Mouse (Mus musculus) E14TG2a.4 (cell line): ENCODE measurements around the gene Stil.
A peak's percentile ranks its signal among the peaks of the same experiment; 100 is the strongest.

Source experiments
- H3K27me3 ChIP-seq: 2 replicates; pipeline ENCODE4 v1.6.1; 2014; ENCODE audit warnings: low read length, control low read depth; ENCODE audit not compliant: insufficient read depth
- H3K36me3 ChIP-seq: 2 replicates; pipeline ENCODE4 v1.6.1; 2014; ENCODE audit warnings: low read length, control low read depth; ENCODE audit not compliant: insufficient read depth
- H3K4me1 ChIP-seq: replicated peaks from 2 replicates; pipeline ENCODE4 v1.6.1; 2014; ENCODE audit warnings: low read depth, low read length, control low read depth
- H3K4me3 ChIP-seq: replicated peaks from 2 replicates; pipeline ENCODE4 v1.5.1; 2014; ENCODE audit warnings: mild to moderate bottlenecking, low read length
- H3K9me3 ChIP-seq: 2 replicates; pipeline ENCODE4 v1.6.1; 2014; ENCODE audit warnings: low read length, control low read depth
- CTCF ChIP-seq: conservative IDR thresholded peaks from 2 replicates; pipeline ENCODE4 v1.5.1; 2014; ENCODE audit warnings: low read length
- NANOG ChIP-seq: IDR thresholded peaks from 2 replicates; pipeline ENCODE4 v1.6.1; 2014; ENCODE audit warnings: borderline replicate concordance, low read length, mixed read lengths
- POU5F1 ChIP-seq: IDR thresholded peaks from 2 replicates; pipeline ENCODE4 v1.6.1; 2014; ENCODE audit warnings: low read length, borderline replicate concordance

The Stil gene

DNA sequence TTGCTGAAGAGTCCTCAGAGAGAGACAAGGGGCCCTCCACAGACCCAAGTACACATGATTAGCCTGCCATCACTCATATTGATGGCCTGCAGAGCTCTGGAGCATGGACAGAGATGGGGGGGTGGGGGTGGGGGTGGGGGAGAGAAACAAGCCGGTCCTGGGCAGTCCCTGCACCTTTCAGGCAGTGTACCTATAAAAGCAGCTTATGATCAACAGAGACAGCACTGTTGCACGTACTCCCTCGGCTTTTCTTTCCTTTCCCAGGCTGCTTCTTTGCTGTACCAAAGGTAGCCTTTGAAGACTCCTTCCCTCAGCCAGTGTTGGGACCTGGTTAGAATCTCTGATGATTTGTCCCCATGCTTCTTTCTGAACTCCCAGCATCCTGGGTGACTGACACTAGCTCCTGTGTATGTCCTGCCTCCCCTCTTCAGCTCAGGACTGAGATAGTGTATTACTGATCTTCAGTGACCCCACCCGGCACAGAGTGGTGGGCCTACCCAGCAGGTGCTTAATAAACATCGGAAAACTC, 79.9 kb downstream of the Stil start:
- Histone ChIP-seq H3K27me3 (peaks cover 12% of the 10 kb centered on the region), H3K4me3 (peak overlapping the region; percentile 35; the same call in 1 of the 2 replicates), H3K4me1 (peaks cover 28% of the 10 kb centered on the region)

DNA sequence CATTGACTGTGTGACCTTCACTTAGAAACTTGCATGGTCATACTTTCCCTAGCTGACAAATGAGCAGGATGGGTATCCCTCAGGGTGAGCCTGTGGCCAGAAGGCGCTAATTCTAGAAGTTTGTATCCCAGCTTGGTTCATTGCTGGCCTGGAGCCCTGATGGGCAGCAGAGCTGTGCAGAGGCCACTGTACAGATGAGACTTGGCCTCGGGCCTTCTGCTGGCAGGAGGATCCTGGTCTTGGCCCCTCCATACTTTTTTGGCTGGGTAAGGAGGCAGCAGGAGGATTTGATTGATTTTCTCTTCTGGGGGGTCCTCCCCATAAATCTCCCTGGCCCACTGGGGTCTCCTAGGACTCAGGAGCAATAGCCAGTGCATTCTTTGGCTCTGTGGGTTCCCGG, 83.1 kb downstream of the Stil start:
- Histone ChIP-seq H3K9me3 (no peaks in the 10 kb centered on the region), H3K36me3 (no peaks in the 10 kb centered on the region), H3K4me1 (peaks cover 19% of the 10 kb centered on the region), H3K4me3 (no peak overlapping the region), H3K27me3 (peaks cover 20% of the 10 kb centered on the region; the same call in 1 of the 2 replicates)
- no peak for TF ChIP-seq POU5F1
- TF ChIP-seq CTCF: no peak
- TF ChIP-seq NANOG: no peak

More for the DNA sequence above, 79.9 kb downstream of the Stil start:
- H3K36me3 ChIP-seq: no peaks in the 10 kb centered on the region
- TF ChIP-seq POU5F1 (no peak), NANOG (no peak), CTCF (no peak)
- no peaks in the 10 kb centered on the region for H3K9me3 ChIP-seq

DNA sequence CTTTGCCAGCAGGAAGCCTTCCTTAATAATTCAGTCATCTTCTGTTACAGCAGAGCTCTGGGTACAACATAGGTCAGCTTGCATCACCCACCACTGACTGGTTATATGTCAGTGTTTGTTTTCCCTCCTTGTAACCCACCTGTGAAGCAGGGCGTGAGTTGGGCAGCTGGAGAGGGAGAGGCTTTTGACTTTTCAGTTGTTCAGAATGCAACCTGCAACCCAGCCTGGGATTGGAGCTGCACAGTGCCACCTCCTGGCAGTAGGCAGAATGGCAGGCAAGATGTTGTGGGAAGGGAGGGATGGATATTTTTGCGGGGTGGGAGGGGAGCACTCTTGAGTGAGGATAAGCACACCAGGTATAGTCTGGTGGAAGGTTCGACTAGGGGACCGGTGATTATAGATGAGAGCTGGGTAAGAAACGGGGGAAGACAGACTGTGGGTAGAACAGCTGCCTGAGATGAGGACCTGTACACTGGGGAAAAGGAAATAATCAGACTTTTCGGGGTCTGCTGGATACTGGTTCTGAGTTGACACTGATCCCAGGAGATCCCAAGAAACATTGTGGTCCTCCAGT, 85.7 kb downstream of the Stil start:
- no peaks in the 10 kb centered on the region for H3K9me3 ChIP-seq
- TF ChIP-seq CTCF (peak; percentile 94), POU5F1 (no peak)
- peaks cover 13% of the 10 kb centered on the region for H3K4me1 ChIP-seq
- peaks cover 43% of the 10 kb centered on the region for H3K27me3 ChIP-seq
- H3K36me3 ChIP-seq: no peaks in the 10 kb centered on the region
- no peak overlapping the region for H3K4me3 ChIP-seq

- Histone ChIP-seq H3K27me3 (peaks cover 48% of the 10 kb centered on the region), H3K36me3 (no peaks in the 10 kb centered on the region), H3K4me1 (peaks cover 13% of the 10 kb centered on the region), H3K4me3 (no peak overlapping the region), H3K9me3 (no peaks in the 10 kb centered on the region)
- TF ChIP-seq NANOG (no peak), POU5F1 (no peak), CTCF (no peak)
Observed at GRCm38 (mm10) chr4:115086257-115086656, 86.3 kb downstream of the Stil start.

GRCm38 (mm10) chr4:115086763-115087415, 86.9 kb downstream of the Stil start:
- Histone ChIP-seq H3K9me3 (no peaks in the 10 kb centered on the region), H3K27me3 (peaks cover 50% of the 10 kb centered on the region), H3K4me3 (no peak overlapping the region), H3K36me3 (no peaks in the 10 kb centered on the region), H3K4me1 (peaks cover 13% of the 10 kb centered on the region)
- TF ChIP-seq POU5F1 (no peak), NANOG (no peak), CTCF (no peak)

- no peak within 1 kb of the TSS for H3K4me3 ChIP-seq
- TF ChIP-seq POU5F1 (no peak), NANOG (no peak), CTCF (no peak)
- H3K36me3 ChIP-seq: no peaks in the 10 kb centered on the region
- peaks cover 22% of the 10 kb centered on the region for H3K4me1 ChIP-seq
- no peaks in the 10 kb centered on the region for H3K9me3 ChIP-seq
- peaks cover 64% of the 10 kb centered on the region for H3K27me3 ChIP-seq
Observed at GRCm38 (mm10) chr4:115088611-115089338, 88.8 kb downstream of the Stil start, which contains the start of gene Pdzk1ip1. Pdzk1ip1 (plus strand) TSS chr4:115088708.

DNA sequence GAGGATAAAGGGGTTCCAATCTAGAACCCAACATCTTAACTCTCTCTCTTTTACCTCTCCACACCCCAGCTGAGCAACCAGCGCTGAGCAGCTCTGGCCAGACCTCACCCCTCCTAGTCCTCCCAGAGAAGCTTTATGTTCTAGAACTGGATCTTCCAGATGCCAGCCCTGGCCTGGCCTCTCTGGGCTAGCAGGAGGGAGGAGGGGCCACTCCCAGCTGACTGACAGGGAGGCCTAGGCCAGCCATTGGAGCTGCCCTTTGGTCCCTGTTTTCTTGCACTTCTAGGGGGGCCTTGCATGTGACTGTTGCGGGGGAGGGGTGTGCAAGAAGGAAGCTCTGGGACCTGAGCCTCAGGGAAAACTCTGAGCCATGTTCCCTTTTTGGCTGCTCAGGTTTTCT, 90.6 kb downstream of the Stil start:
- H3K4me1 ChIP-seq: peaks cover 37% of the 10 kb centered on the region
- H3K27me3 ChIP-seq: peaks cover 80% of the 10 kb centered on the region
- H3K36me3 ChIP-seq: no peaks in the 10 kb centered on the region
- no peak overlapping the region for H3K4me3 ChIP-seq
- TF ChIP-seq POU5F1: no peak
- TF ChIP-seq NANOG: no peak
- no peak for TF ChIP-seq CTCF
- H3K9me3 ChIP-seq: no peaks in the 10 kb centered on the region

DNA sequence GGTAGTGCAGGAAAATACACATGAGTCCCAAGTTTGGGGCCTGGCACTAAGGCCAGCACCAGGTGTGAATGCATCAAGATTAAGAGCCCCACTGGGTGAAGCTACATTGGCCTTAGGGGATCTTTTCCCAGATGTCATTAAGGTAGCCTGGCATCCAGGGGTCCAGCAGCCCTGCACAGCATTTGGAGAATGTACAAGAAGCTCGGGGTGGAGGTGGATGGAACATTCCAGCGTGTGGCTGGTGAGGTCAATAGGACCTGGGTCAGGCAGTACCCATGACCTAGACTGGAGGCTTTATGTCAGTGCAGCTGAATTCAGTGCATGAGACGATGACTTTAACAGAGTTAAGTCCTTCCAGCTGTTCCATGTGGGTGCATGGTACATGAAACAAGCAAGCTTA, 91.8 kb downstream of the Stil start:
- no peak overlapping the region for H3K4me3 ChIP-seq
- peaks cover 87% of the 10 kb centered on the region for H3K27me3 ChIP-seq
- H3K9me3 ChIP-seq: no peaks in the 10 kb centered on the region
- no peaks in the 10 kb centered on the region for H3K36me3 ChIP-seq
- TF ChIP-seq NANOG (no peak), CTCF (no peak), POU5F1 (no peak)
- peaks cover 48% of the 10 kb centered on the region for H3K4me1 ChIP-seq
